Mouse (Mus musculus) MEL (cell line): ENCODE data around the gene Zfp329. TPM values are rescaled to one million over a fixed set of nuclear protein-coding genes. Genes with fewer than 3 reads are reported as not detected.

ENCODE experiments used
- DNase-seq: peaks from one replicate; pipeline ENCODE4 v3.0.0; 2011; ENCODE audit warnings: low read depth, low spot score
- H3K27ac ChIP-seq: 2 replicates; pipeline ENCODE4 v1.5.1; 2012; ENCODE audit warnings: low read depth, mild to moderate bottlenecking, control low read depth, low read length, moderate library complexity; ENCODE audit not compliant: control insufficient read depth
- H3K27me3 ChIP-seq, 2 experiments: fragments of 150-350 bp in 1 of 2; sonication (generic) in 1 of 2; 2 replicates each; pipeline ENCODE4 v1.6.1; 2012; ENCODE audit warnings: low read length in 2 of 2, mild to moderate bottlenecking in 2 of 2, improper control_type of control experiment in 1 of 2, moderate library complexity in 1 of 2; ENCODE audit not compliant: insufficient read depth in 2 of 2, control insufficient read depth in 1 of 2
- H3K36me3 ChIP-seq, 2 experiments: 2 replicates each; pipeline ENCODE4 v1.6.1; 2012 to 2014; ENCODE audit warnings: low read length in 2 of 2, improper control_type of control experiment in 1 of 2, inconsistent platforms in 1 of 2, mild to moderate bottlenecking in 1 of 2; ENCODE audit not compliant: insufficient read depth in 2 of 2, control insufficient read depth in 1 of 2
- H3K4me1 ChIP-seq, 2 experiments: fragments of 150-350 bp in 1 of 2; sonication (generic) in 1 of 2; 2 replicates each; pipeline ENCODE4 v1.6.1; 2012; ENCODE audit warnings: low read length in 2 of 2, improper control_type of control experiment in 1 of 2, mild to moderate bottlenecking in 1 of 2; ENCODE audit not compliant: insufficient read depth in 2 of 2, control insufficient read depth in 1 of 2
- H3K4me3 ChIP-seq, 2 experiments: fragments of 150-350 bp in 1 of 2; sonication (generic) in 1 of 2; 2 replicates each; pipeline ENCODE4 v1.5.1; 2012; ENCODE audit warnings: low read depth in 2 of 2, low read length in 2 of 2, mild to moderate bottlenecking in 2 of 2, moderate library complexity in 2 of 2, control low read depth in 1 of 2, improper control_type of control experiment in 1 of 2; ENCODE audit not compliant: control insufficient read depth in 1 of 2, insufficient read depth in 1 of 2
- H3K79me2 ChIP-seq: 2 replicates; pipeline ENCODE4 v1.6.1; 2012; ENCODE audit warnings: mild to moderate bottlenecking, low read length, moderate library complexity; ENCODE audit not compliant: control insufficient read depth, poor library complexity, insufficient read depth
- H3K9ac ChIP-seq: 2 replicates; pipeline ENCODE4 v1.6.1; 2012; ENCODE audit warnings: low read depth, mild to moderate bottlenecking, control low read depth, low read length, moderate library complexity; ENCODE audit not compliant: control insufficient read depth, poor library complexity, severe bottlenecking
- H3K9me3 ChIP-seq: fragments of 150-350 bp; sonication (generic); replicated peaks from 2 replicates; pipeline ENCODE4 v1.6.1; 2012; ENCODE audit warnings: mild to moderate bottlenecking, low read length, improper control_type of control experiment, moderate library complexity; ENCODE audit not compliant: insufficient read depth
- CHD2 ChIP-seq: IDR thresholded peaks from 2 replicates; pipeline ENCODE4 v1.6.1; 2011; ENCODE audit warnings: low read length, improper control_type of control experiment
- CTCF ChIP-seq, 3 experiments: IDR thresholded peaks in 2 of 3; conservative IDR thresholded peaks in 1 of 3; 2 replicates each; pipeline ENCODE4 v1.5.1; 2011 to 2012; ENCODE audit warnings: low read length in 3 of 3, low read depth in 2 of 3, mild to moderate bottlenecking in 2 of 3, improper control_type of control experiment in 1 of 3, inconsistent platforms in 1 of 3, mixed read lengths in 1 of 3, moderate library complexity in 1 of 3; ENCODE audit not compliant: control insufficient read depth in 1 of 3, insufficient read depth in 1 of 3, poor library complexity in 1 of 3, severe bottlenecking in 1 of 3
- E2F4 ChIP-seq: IDR thresholded peaks from 2 replicates; pipeline ENCODE4 v1.6.1; 2011; ENCODE audit warnings: low read depth, low read length, improper control_type of control experiment, borderline replicate concordance
- ELF1 ChIP-seq: IDR thresholded peaks from 2 replicates; pipeline ENCODE4 v1.6.1; 2014; ENCODE audit warnings: low read depth, mild to moderate bottlenecking, inconsistent platforms, low read length, improper control_type of control experiment, moderate library complexity
- HCFC1 ChIP-seq: IDR thresholded peaks from 2 replicates; pipeline ENCODE4 v1.6.1; 2012; ENCODE audit warnings: low read depth, mild to moderate bottlenecking, inconsistent platforms, low read length, improper control_type of control experiment, moderate library complexity
- KAT2A ChIP-seq: conservative IDR thresholded peaks from 2 replicates; pipeline ENCODE4 v1.6.1; 2012; ENCODE audit warnings: low read depth, low read length, improper control_type of control experiment, inconsistent platforms
- MAFK ChIP-seq: IDR thresholded peaks from 2 replicates; pipeline ENCODE4 v1.6.1; 2011; ENCODE audit warnings: low read depth, mild to moderate bottlenecking, low read length, improper control_type of control experiment, borderline replicate concordance
- MAX ChIP-seq: IDR thresholded peaks from 2 replicates; pipeline ENCODE4 v1.6.1; 2011; ENCODE audit warnings: low read length, improper control_type of control experiment
- MEF2A ChIP-seq: IDR thresholded peaks from 2 replicates; pipeline ENCODE4 v1.6.1; 2014; ENCODE audit warnings: low read depth, mild to moderate bottlenecking, inconsistent platforms, low read length, improper control_type of control experiment; ENCODE audit not compliant: poor library complexity, insufficient replicate concordance, severe bottlenecking; ENCODE audit errors: extremely low read depth
- MYB ChIP-seq: IDR thresholded peaks from 2 replicates; pipeline ENCODE4 v1.6.1; 2011; ENCODE audit warnings: mild to moderate bottlenecking, low read depth, low read length, improper control_type of control experiment
- MYC ChIP-seq: IDR thresholded peaks from 2 replicates; pipeline ENCODE4 v1.6.1; 2011; ENCODE audit warnings: low read depth, mild to moderate bottlenecking, low read length, improper control_type of control experiment, moderate library complexity
- POLR2A ChIP-seq, 2 experiments: IDR thresholded peaks; 2 replicates each; pipeline ENCODE4 v1.6.1; 2011 to 2012; ENCODE audit warnings: low read length in 2 of 2, mild to moderate bottlenecking in 2 of 2, control low read depth in 1 of 2, improper control_type of control experiment in 1 of 2, low read depth in 1 of 2, moderate library complexity in 1 of 2; ENCODE audit not compliant: control insufficient read depth in 1 of 2, insufficient read depth in 1 of 2, poor library complexity in 1 of 2
- POLR2AphosphoS2 ChIP-seq: IDR thresholded peaks from 2 replicates; pipeline ENCODE4 v1.6.1; 2011; ENCODE audit warnings: low read length, improper control_type of control experiment
- RAD21 ChIP-seq: IDR thresholded peaks from 2 replicates; pipeline ENCODE4 v1.6.1; 2011; ENCODE audit warnings: mild to moderate bottlenecking, low read depth, low read length, improper control_type of control experiment
- RCOR1 ChIP-seq: IDR thresholded peaks from 2 replicates; pipeline ENCODE4 v1.6.1; 2012; ENCODE audit warnings: low read depth, mild to moderate bottlenecking, inconsistent platforms, low read length, improper control_type of control experiment
- SIN3A ChIP-seq: IDR thresholded peaks from 2 replicates; pipeline ENCODE4 v1.6.1; 2012; ENCODE audit warnings: low read length, improper control_type of control experiment, inconsistent platforms
- TAL1 ChIP-seq: IDR thresholded peaks from 2 replicates; pipeline ENCODE4 v1.6.1; 2012; ENCODE audit warnings: mild to moderate bottlenecking, inconsistent platforms, low read length, moderate library complexity, mixed read lengths
- TBP ChIP-seq: IDR thresholded peaks from 2 replicates; pipeline ENCODE4 v1.8.0; 2011; ENCODE audit warnings: low read depth, low read length, improper control_type of control experiment
- TCF12 ChIP-seq: IDR thresholded peaks from 2 replicates; pipeline ENCODE4 v1.6.1; 2014; ENCODE audit warnings: low read depth, mild to moderate bottlenecking, inconsistent platforms, low read length, improper control_type of control experiment, moderate library complexity
- UBTF ChIP-seq: IDR thresholded peaks from 2 replicates; pipeline ENCODE4 v1.6.1; 2012; ENCODE audit warnings: low read depth, mild to moderate bottlenecking, inconsistent platforms, low read length, improper control_type of control experiment, moderate library complexity, borderline replicate concordance; ENCODE audit not compliant: insufficient read depth
- ZKSCAN1 ChIP-seq: IDR thresholded peaks from 2 replicates; pipeline ENCODE4 v1.6.1; 2012; ENCODE audit warnings: low read depth, mild to moderate bottlenecking, inconsistent platforms, low read length, improper control_type of control experiment, moderate library complexity
- ZMIZ1 ChIP-seq: IDR thresholded peaks from 2 replicates; pipeline ENCODE4 v1.6.1; 2012; ENCODE audit warnings: low read depth, mild to moderate bottlenecking, inconsistent platforms, low read length, improper control_type of control experiment, moderate library complexity
- polyA plus RNA-seq, 2 experiments: library from polyadenylated mRNA; stranded (reverse) in 1 of 2; unstranded in 1 of 2; fragments of >175 nt in 1 of 2; fragments of >200 nt in 1 of 2; gene quantifications; 2 replicates each; pipeline versions ENCODE4 v1.2.1 to v1.2.4; 2012; ENCODE audit warnings: low replicate concordance in 2 of 2, low read depth in 1 of 2; ENCODE audit not compliant: insufficient read length in 2 of 2, insufficient read depth in 1 of 2, missing spikeins in 1 of 2
- total RNA-seq: library from RNA; depleted of rRNA; stranded (reverse); fragments of 300-350 nt; gene quantifications from 2 replicates; pipeline ENCODE4 v1.2.3, GENCODE M21; 2012

Zfp329 gene
- total and polyA plus RNA-seq, 3 experiments = 3.2 to 3.4 TPM; not detected in 1

DNA sequence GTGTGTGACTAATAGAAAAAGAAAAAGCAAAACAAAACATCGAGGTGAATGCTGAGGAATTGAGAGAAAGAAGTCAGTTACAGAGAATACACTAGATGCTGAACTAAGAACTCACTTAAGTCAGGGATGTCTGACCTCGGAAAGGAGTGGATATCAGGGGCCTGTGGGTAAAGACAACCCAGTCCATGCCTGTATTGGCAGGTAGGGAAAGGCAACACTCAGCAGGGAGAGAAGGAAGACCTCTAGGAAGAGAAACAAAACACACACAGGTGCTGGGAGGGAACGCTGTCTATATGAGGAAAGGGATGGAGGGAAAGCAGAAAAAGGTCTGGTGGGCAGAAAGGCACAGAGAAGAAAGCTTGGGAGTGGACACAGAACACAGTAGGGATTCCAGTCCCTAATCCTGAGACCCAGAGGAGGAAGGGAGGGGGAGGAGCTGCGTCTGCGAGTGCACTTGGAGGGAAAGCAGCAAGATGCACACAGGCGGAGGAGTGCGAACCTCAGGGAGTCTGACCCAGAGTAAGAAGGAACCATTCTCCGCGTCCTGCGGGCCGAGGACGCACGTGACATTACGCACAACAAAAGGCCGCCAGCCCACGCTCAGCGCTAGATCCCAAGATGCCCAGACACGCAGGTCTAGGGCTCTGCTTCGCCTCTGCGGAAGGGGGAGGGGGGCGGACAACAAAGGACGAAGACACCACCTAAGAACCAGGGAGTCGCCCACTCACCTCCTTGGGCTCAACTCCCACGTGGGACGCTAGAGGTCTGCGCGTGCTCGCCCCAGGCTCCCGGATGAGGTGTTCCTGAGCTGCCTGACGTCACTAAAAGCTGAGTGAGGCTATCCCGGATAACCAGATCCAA, 15.6 kb downstream of the Zfp329 start, which contains the start of gene Zscan18:
Gene Zscan18 (minus strand): TSS at position 770 of the 861 bp plus-strand sequence.
- TF ChIP-seq POLR2A (IDR thresholded peaks at IDR 0.05; ENCODE audit: control insufficient read depth in 1 of 2, insufficient read depth in 1 of 2, low read depth in 1 of 2, low read length in 2 of 2, poor library complexity in 1 of 2) = no peak
- no peak for TF ChIP-seq KAT2A
- TF ChIP-seq ELF1 = no peak
- TF ChIP-seq ZKSCAN1 = no peak
- no peak for TF ChIP-seq MEF2A
- TF ChIP-seq MAFK = no peak
- TF ChIP-seq CTCF (IDR thresholded peaks at IDR 0.05 in 2 of 3, conservative IDR thresholded peaks at IDR 0.05 in 1 of 3; ENCODE audit: control insufficient read depth in 1 of 3, insufficient read depth in 1 of 3, low read depth in 2 of 3, low read length in 3 of 3, poor library complexity in 1 of 3, severe bottlenecking in 1 of 3) = no peak
- no peak for DNase-seq
- no peak within 1 kb of the TSS for H3K27ac ChIP-seq
- no peaks in the 10 kb centered on the region for H3K4me1 ChIP-seq
- H3K4me3 ChIP-seq = no peak within 1 kb of the TSS
- H3K27me3 ChIP-seq = no peaks in the 10 kb centered on the region
- peaks cover 0 to 1% of the 10 kb centered on the region in 2 experiments; a peak in 2 of 4 replicates for H3K36me3 ChIP-seq
- no peaks in the 10 kb centered on the region for H3K9me3 ChIP-seq
- no peak within 1 kb of the TSS for H3K9ac ChIP-seq
- H3K79me2 ChIP-seq = no peaks in the 10 kb centered on the region

DNA sequence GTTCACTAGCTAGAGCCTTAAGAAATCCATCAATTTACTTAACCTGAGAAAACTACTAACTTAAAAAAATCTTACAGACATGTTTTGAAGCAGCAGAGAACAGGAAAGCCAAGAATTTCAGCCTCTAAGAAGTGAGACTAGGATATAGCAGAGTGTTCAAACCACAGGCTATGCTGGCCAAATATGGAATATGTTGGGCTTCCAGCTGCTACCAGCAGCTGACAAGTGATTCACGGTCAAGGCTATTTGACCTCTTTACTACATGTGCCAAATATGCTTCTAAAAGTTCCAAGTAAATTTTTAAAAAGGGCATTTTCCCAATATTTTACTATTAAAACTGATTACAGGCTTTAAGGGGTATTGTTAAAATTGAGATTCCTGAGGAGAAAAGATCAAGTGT, 19.1 kb downstream of the Zfp329 start:
- no peak overlapping the region for H3K9ac ChIP-seq
- DNase-seq = no peak
- TF ChIP-seq ZKSCAN1 (no peak), MAFK (no peak), HCFC1 (no peak), MAX (no peak), MYC (no peak), TBP (no peak), MYB (no peak), MEF2A (no peak), ELF1 (no peak)
- TF ChIP-seq, all 39 proteins: peak for 0
- Histone ChIP-seq H3K36me3 (no peaks in the 10 kb centered on the region; a peak in 1 of 4 replicates), H3K9me3 (no peaks in the 10 kb centered on the region), H3K27ac (no peak overlapping the region), H3K79me2 (no peaks in the 10 kb centered on the region), H3K4me1 (no peaks in the 10 kb centered on the region), H3K27me3 (no peaks in the 10 kb centered on the region), H3K4me3 (no peak overlapping the region)

DNA sequence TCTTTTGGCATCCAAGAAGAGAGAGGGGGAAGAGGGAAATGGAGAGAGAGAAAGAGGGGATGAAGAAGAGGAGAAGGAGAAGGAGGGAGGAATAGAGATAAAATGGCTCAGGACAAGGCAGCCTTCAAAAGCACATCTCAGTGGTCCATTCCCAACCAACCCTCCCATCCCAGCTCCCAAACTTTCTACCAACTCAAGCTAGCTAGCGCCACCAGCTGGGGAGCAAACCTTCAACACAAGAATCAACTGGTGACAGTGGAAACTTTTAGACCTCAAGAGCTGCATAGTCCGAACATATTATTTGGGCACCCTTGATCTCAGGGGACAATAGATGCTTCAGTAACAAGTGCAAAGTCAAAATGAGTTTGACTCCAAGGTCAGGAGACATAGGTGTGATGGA, 20.7 kb downstream of the Zfp329 start:
- H3K79me2 ChIP-seq = no peaks in the 10 kb centered on the region
- no peak overlapping the region for H3K27ac ChIP-seq
- H3K4me1 ChIP-seq = no peaks in the 10 kb centered on the region
- H3K9ac ChIP-seq = no peak overlapping the region
- no peak overlapping the region for H3K4me3 ChIP-seq
- H3K27me3 ChIP-seq = no peaks in the 10 kb centered on the region
- H3K36me3 ChIP-seq = no peaks in the 10 kb centered on the region; a peak in 1 of 4 replicates
- no peak for DNase-seq
- H3K9me3 ChIP-seq = no peaks in the 10 kb centered on the region
- no peak for TF ChIP-seq E2F4
- no peak for TF ChIP-seq CHD2
- no peak for TF ChIP-seq ZKSCAN1
- TF ChIP-seq TCF12 = no peak
- no peak for TF ChIP-seq UBTF
- TF ChIP-seq RCOR1 = no peak
- TF ChIP-seq ZMIZ1 = no peak
- TF ChIP-seq MAFK = no peak
- no peak for TF ChIP-seq TAL1
- no peak for TF ChIP-seq RAD21
- no peak for TF ChIP-seq MAX
- no peak for TF ChIP-seq POLR2AphosphoS2
- TF ChIP-seq KAT2A = no peak
- no peak for TF ChIP-seq MYC
- no peak for TF ChIP-seq ELF1
- TF ChIP-seq POLR2A (IDR thresholded peaks at IDR 0.05; ENCODE audit: control insufficient read depth in 1 of 2, insufficient read depth in 1 of 2, low read depth in 1 of 2, low read length in 2 of 2, poor library complexity in 1 of 2) = no peak
- no peak for TF ChIP-seq SIN3A
